In the genomic region with DNA sequence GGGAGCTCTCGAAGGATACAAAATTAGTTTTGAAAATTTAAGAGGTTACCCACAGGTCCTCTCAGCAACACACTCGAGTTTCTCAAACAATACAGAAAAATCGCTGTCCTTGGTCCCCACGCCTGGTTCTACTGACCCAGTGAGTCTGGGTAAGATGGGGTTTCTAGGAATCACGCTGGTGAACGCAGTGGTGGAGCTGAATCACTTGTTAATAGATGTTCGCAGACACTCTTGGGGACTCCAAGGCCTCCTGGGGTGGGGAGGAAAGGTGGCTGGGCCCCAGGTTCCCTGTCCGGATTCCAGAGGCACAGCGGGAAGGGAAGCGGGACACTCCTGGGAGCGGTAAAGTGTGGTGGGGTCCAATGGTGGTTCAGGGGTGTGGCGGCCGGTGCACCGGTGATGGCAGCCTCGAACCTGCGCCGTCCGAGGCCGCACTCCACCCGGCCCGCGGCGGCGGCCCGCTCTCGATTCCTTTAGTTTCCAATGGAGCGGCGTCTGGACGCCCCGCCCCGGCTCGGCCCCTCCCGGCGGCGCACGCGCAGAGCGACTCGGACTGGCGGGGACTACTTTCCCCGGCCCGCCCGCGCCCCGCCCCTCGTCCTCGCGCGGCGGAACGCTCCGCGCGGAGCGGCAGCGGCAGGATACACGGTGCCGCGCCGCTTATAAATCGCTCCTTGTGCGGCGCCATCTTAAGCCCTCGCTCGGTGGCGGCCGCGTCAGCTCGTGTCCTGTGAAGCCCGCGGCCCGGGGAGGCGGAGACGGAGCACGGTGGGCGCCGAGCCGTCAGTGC, we compare ENCODE assay signal across 8 mouse cellular contexts. TPM values are rescaled to one million over a fixed set of nuclear protein-coding genes. Genes with fewer than 3 reads are reported as not detected.
DNase-seq lines count a peak whose midpoint lies in the region; ATAC-seq and TF ChIP-seq lines count a peak whose summit lies in the region.

No protein-coding gene starts in this region.

- DNase-seq in c-Kit-positive CD71-positive TER-119-positive erythroid progenitor cells, embryonic 14.5 days (ENCODE audit: low spot score): peak; percentile 92
- DNase-seq in heart, postnatal 0 days (ENCODE audit: low spot score): peak; percentile 90
- peak; percentile 94 to 98 for DNase-seq in kidney, postnatal 36 days
- peak; percentile 98 for DNase-seq in stomach, postnatal 0 days (ENCODE audit: low spot score)

- peak; percentile 89 for ATAC-seq in forebrain, embryonic 12.5 days (ENCODE audit: low FRiP score)
- peak; percentile 91 for ATAC-seq in heart, postnatal 0 days (ENCODE audit: insufficient read depth, low read depth)
- peak; percentile 87 for ATAC-seq in liver, embryonic 15.5 days (ENCODE audit: insufficient read depth)
- peak; percentile 85 for ATAC-seq in neural tube, embryonic 12.5 days (ENCODE audit: low FRiP score, low read depth)
- ATAC-seq in stomach, postnatal 0 days (ENCODE audit: low FRiP score, low TSS enrichment): peak; percentile 90

- H3K4me2 ChIP-seq in forebrain, embryonic 12.5 days: peak overlapping the region; percentile 42
- peak overlapping the region; percentile 70 for H3K4me2 ChIP-seq in heart, postnatal 0 days (ENCODE audit: low read depth, low read length)
- peak overlapping the region; percentile 90 for H3K4me2 ChIP-seq in liver, embryonic 15.5 days
- peak overlapping the region; percentile 26 for H3K4me2 ChIP-seq in neural tube, embryonic 12.5 days (replicated peaks)
- H3K4me2 ChIP-seq in stomach, postnatal 0 days (replicated peaks; ENCODE audit: low read depth): peak overlapping the region; percentile 77; the same call in 1 of the 2 replicates

- no peaks in the 10 kb centered on the region for H3K9me3 ChIP-seq in ES-Bruce4 (replicated peaks; ENCODE audit: control insufficient read depth, insufficient read depth, low read length, poor library complexity, severe bottlenecking)
- no peaks in the 10 kb centered on the region for H3K9me3 ChIP-seq in forebrain, embryonic 12.5 days
- H3K9me3 ChIP-seq in heart, postnatal 0 days (replicated peaks; ENCODE audit: control insufficient read depth, low read length): no peaks in the 10 kb centered on the region
- no peaks in the 10 kb centered on the region for H3K9me3 ChIP-seq in liver, embryonic 15.5 days (replicated peaks)
- H3K9me3 ChIP-seq in neural tube, embryonic 12.5 days: no peaks in the 10 kb centered on the region
- no peaks in the 10 kb centered on the region for H3K9me3 ChIP-seq in stomach, postnatal 0 days (ENCODE audit: control insufficient read depth, low read length)

- peak; percentile 48; the same call in 1 of the 2 replicates for TF ChIP-seq EP300 in ES-Bruce4 (IDR thresholded peaks at IDR 0.05; ENCODE audit: insufficient read depth, low read depth, low read length)
- TF ChIP-seq EP300 in heart, postnatal 0 days (IDR thresholded peaks at IDR 0.05; ENCODE audit: low read depth): peak; percentile 65; the same call in 1 of the 2 replicates
- no peak for TF ChIP-seq EP300 in stomach, postnatal 0 days (optimal IDR thresholded peaks at IDR 0.05)

- H3K27ac ChIP-seq in ES-Bruce4 (ENCODE audit: insufficient read depth, low read length): peak overlapping the region; percentile 22; the same call in 1 of the 2 replicates
- peak overlapping the region; percentile 96 for H3K27ac ChIP-seq in forebrain, embryonic 12.5 days
- H3K27ac ChIP-seq in heart, postnatal 0 days (ENCODE audit: low read depth): peak overlapping the region; percentile 97
- H3K27ac ChIP-seq in liver, embryonic 15.5 days (replicated peaks): peak overlapping the region; percentile 88
- H3K27ac ChIP-seq in neural tube, embryonic 12.5 days: peak overlapping the region; percentile 87
- H3K27ac ChIP-seq in stomach, postnatal 0 days (replicated peaks): peak overlapping the region; percentile 97

- H3K4me1 ChIP-seq in ES-Bruce4 (ENCODE audit: control insufficient read depth, insufficient read depth, low read length): peaks cover 5% of the 10 kb centered on the region
- H3K4me1 ChIP-seq in forebrain, embryonic 12.5 days: peaks cover 68% of the 10 kb centered on the region
- peaks cover 24% of the 10 kb centered on the region for H3K4me1 ChIP-seq in heart, postnatal 0 days (ENCODE audit: control insufficient read depth, insufficient read depth)
- peaks cover 39% of the 10 kb centered on the region for H3K4me1 ChIP-seq in liver, embryonic 15.5 days (replicated peaks)
- peaks cover 32% of the 10 kb centered on the region for H3K4me1 ChIP-seq in neural tube, embryonic 12.5 days
- peaks cover 12% of the 10 kb centered on the region for H3K4me1 ChIP-seq in stomach, postnatal 0 days (replicated peaks; ENCODE audit: control insufficient read depth, insufficient read depth)

- peak overlapping the region; percentile 94 for H3K9ac ChIP-seq in ES-Bruce4 (ENCODE audit: low read depth, poor library complexity, severe bottlenecking)
- peak overlapping the region; percentile 90 for H3K9ac ChIP-seq in forebrain, embryonic 12.5 days
- peak overlapping the region; percentile 86 for H3K9ac ChIP-seq in heart, postnatal 0 days (replicated peaks; ENCODE audit: low read depth, low read length)
- H3K9ac ChIP-seq in liver, embryonic 15.5 days: peak overlapping the region; percentile 92
- peak overlapping the region; percentile 92 for H3K9ac ChIP-seq in neural tube, embryonic 12.5 days
- peak overlapping the region; percentile 98 for H3K9ac ChIP-seq in stomach, postnatal 0 days (ENCODE audit: low read length)

- peak overlapping the region; percentile 70 for H3K4me3 ChIP-seq in ES-Bruce4 (ENCODE audit: low read depth, low read length)
- H3K4me3 ChIP-seq in forebrain, embryonic 12.5 days (replicated peaks): peak overlapping the region; percentile 65
- peak overlapping the region; percentile 93 for H3K4me3 ChIP-seq in heart, postnatal 0 days (ENCODE audit: low read depth, low read length)
- H3K4me3 ChIP-seq in liver, embryonic 15.5 days (replicated peaks): peak overlapping the region; percentile 90
- peak overlapping the region; percentile 94 for H3K4me3 ChIP-seq in neural tube, embryonic 12.5 days
- peak overlapping the region; percentile 82 for H3K4me3 ChIP-seq in stomach, postnatal 0 days (ENCODE audit: low read depth, low read length)

- peaks cover 6% of the 10 kb centered on the region; the same call in 1 of the 2 replicates for H3K36me3 ChIP-seq in ES-Bruce4 (ENCODE audit: control insufficient read depth, insufficient read depth, low read length, poor library complexity, severe bottlenecking)
- no peaks in the 10 kb centered on the region for H3K36me3 ChIP-seq in forebrain, embryonic 12.5 days (replicated peaks)
- no peaks in the 10 kb centered on the region for H3K36me3 ChIP-seq in heart, postnatal 0 days (replicated peaks; ENCODE audit: control insufficient read depth, insufficient read depth, low read length)
- H3K36me3 ChIP-seq in liver, embryonic 15.5 days (replicated peaks): peaks cover 9% of the 10 kb centered on the region; the same call in 1 of the 2 replicates
- no peaks in the 10 kb centered on the region for H3K36me3 ChIP-seq in neural tube, embryonic 12.5 days
- H3K36me3 ChIP-seq in stomach, postnatal 0 days (ENCODE audit: control insufficient read depth, insufficient read depth, low read length): no peaks in the 10 kb centered on the region

- WGBS in forebrain, embryonic 12.5 days: 6% methylated on average over 43 of the region's 78 CpGs
- 5% methylated on average over 70 of the region's 78 CpGs for WGBS in heart, postnatal 0 days
- WGBS in liver, embryonic 15.5 days (ENCODE audit: insufficient replicate concordance): 5% methylated on average over 77 of the region's 78 CpGs
- 6% methylated on average over 67 of the region's 78 CpGs for WGBS in neural tube, embryonic 12.5 days
- WGBS in stomach, postnatal 0 days: 9% methylated on average over 43 of the region's 78 CpGs

- no peaks in the 10 kb centered on the region for H3K27me3 ChIP-seq in ES-Bruce4 (ENCODE audit: control insufficient read depth, insufficient read depth, low read length, poor library complexity, severe bottlenecking)
- H3K27me3 ChIP-seq in forebrain, embryonic 12.5 days: peaks cover 3% of the 10 kb centered on the region; the same call in 1 of the 2 replicates
- no peaks in the 10 kb centered on the region for H3K27me3 ChIP-seq in heart, postnatal 0 days (ENCODE audit: control insufficient read depth, insufficient read depth, low read length)
- H3K27me3 ChIP-seq in liver, embryonic 15.5 days: no peaks in the 10 kb centered on the region
- no peaks in the 10 kb centered on the region for H3K27me3 ChIP-seq in neural tube, embryonic 12.5 days (replicated peaks)
- H3K27me3 ChIP-seq in stomach, postnatal 0 days (ENCODE audit: control insufficient read depth, insufficient read depth, low read length): no peaks in the 10 kb centered on the region

- TF ChIP-seq CTCF in ES-Bruce4 (IDR thresholded peaks at IDR 0.05; ENCODE audit: low read depth, low read length): no peak
- TF ChIP-seq CTCF in heart, postnatal 0 days (IDR thresholded peaks at IDR 0.05; ENCODE audit: low read depth): no peak
- peak; percentile 14; the same call in 1 of the 2 replicates for TF ChIP-seq CTCF in stomach, postnatal 0 days (IDR thresholded peaks at IDR 0.05; ENCODE audit: low read depth)

- peak; percentile 85 for TF ChIP-seq POLR2A in ES-Bruce4 (IDR thresholded peaks at IDR 0.05; ENCODE audit: insufficient read depth, low read length)

RNA-seq across cellular contexts. Expression of a gene that starts 4.0 kb away (rescaled TPM):
- polyA plus RNA-seq in ES-Bruce4 (2011; ENCODE audit: insufficient read depth, insufficient read length, low read depth, missing spikeins): 826 and 830 TPM in 2 replicates
- 764 and 774 TPM in 2 replicates for polyA plus RNA-seq in forebrain, embryonic 12.5 days (2016; fragmentation: Nextera tagmentation; extraction: Ambion mirVana)
- total RNA-seq in heart, postnatal 0 days (2014; rRNA removed; ENCODE audit: low replicate concordance): 720 and 857 TPM in 2 replicates
- polyA plus RNA-seq in heart, postnatal 0 days (2015; fragmentation: Nextera tagmentation; extraction: Ambion mirVana): 203 and 214 TPM in 2 replicates
- 90.5 and 100 TPM in 2 replicates for polyA plus RNA-seq in liver, embryonic 15.5 days (2015; fragmentation: Nextera tagmentation; extraction: Ambion mirVana)
- 589 and 619 TPM in 2 replicates for polyA plus RNA-seq in neural tube, embryonic 12.5 days (2016; fragmentation: Nextera tagmentation; extraction: Ambion mirVana)
- polyA plus RNA-seq in stomach, postnatal 0 days (2015; fragmentation: Nextera tagmentation; extraction: Ambion mirVana): 220 and 244 TPM in 2 replicates

Comparison
In these comparisons a context has a peak if more than half of its experiments do, and no peak if none do; other contexts are left out.
1. Peak in every context shown above with its lines: DNase-seq, ATAC-seq, H3K4me3 ChIP-seq and H3K27ac ChIP-seq.
2. H3K27ac ChIP-seq: peak in every context shown above with its lines; median percentile 97 in heart, postnatal 0 days; 97 in stomach, postnatal 0 days; 96 in forebrain, embryonic 12.5 days; 88 in liver, embryonic 15.5 days; 87 in neural tube, embryonic 12.5 days; 22 in ES-Bruce4.
3. H3K4me2 ChIP-seq: peak in every context shown above with its lines; median percentile 90 in liver, embryonic 15.5 days; 77 in stomach, postnatal 0 days; 70 in heart, postnatal 0 days; 42 in forebrain, embryonic 12.5 days; 26 in neural tube, embryonic 12.5 days.